Mouse (Mus musculus) inflammation-experienced regulatory T-cells, adult 16 weeks (primary cell): Measurements from ENCODE around the gene Scnn1g. TPM values are rescaled to one million over a fixed set of nuclear protein-coding genes. Genes with fewer than 3 reads are reported as not detected.

Experiments
- polyA plus RNA-seq: library from polyadenylated mRNA; unstranded; fragments of 100-300 nt; shearing (Covaris generic); gene quantifications from one replicate; pipeline ENCODE4 v1.2.1, GENCODE M21; 2017

Scnn1g gene
- not detected for polyA plus RNA-seq

GRCm38 (mm10) chr7:121734171-121734831, at the start of gene Scnn1g:
Scnn1g (plus strand) TSS chr7:121734479.

GRCm38 (mm10) chr7:121707073-121707667, 27.1 kb upstream of the Scnn1g start, which contains the start of gene Usp31:
Usp31 (minus strand) TSS chr7:121707253.

Other genes starting within 250 kb of the Scnn1g start
- 1.6 TPM for gene Usp31, start 27.2 kb upstream of the Scnn1g start, polyA plus RNA-seq
- gene Scnn1b, start 130.6 kb downstream of the Scnn1g start, polyA plus RNA-seq = 0.54 TPM
- 15.8 TPM for gene Cog7, start 247.2 kb downstream of the Scnn1g start, polyA plus RNA-seq